Mouse (Mus musculus) olfactory bulb, adult 2 months (tissue): ENCODE measurements around the gene Nrxn2. TPM values are rescaled to one million over a fixed set of nuclear protein-coding genes. Genes with fewer than 3 reads are reported as not detected.

Experiments used
- H3K27ac ChIP-seq: fragments of 200-500 bp; 2 replicates; pipeline ENCODE4 v1.5.1; 2012; ENCODE audit warnings: low read depth, low read length; ENCODE audit not compliant: insufficient read depth
- H3K4me1 ChIP-seq: fragments of 200-500 bp; 2 replicates; pipeline ENCODE4 v1.6.1; 2012; ENCODE audit warnings: low read length; ENCODE audit not compliant: control insufficient read depth, insufficient read depth
- H3K4me3 ChIP-seq: fragments of 200-500 bp; 2 replicates; pipeline ENCODE4 v1.5.1; 2012; ENCODE audit warnings: mild to moderate bottlenecking, low read depth, low read length, moderate library complexity; ENCODE audit not compliant: insufficient read depth
- CTCF ChIP-seq: fragments of 200-500 bp; IDR thresholded peaks from 2 replicates; pipeline ENCODE4 v1.5.1; 2012; ENCODE audit warnings: low read depth, mild to moderate bottlenecking, low read length, moderate library complexity; ENCODE audit not compliant: insufficient read depth
- POLR2A ChIP-seq: fragments of 200-500 bp; IDR thresholded peaks from 2 replicates; pipeline ENCODE4 v1.6.1; 2012; ENCODE audit warnings: mild to moderate bottlenecking, low read depth, low read length, moderate library complexity; ENCODE audit not compliant: insufficient read depth
- WGBS: fragments of 180-500 bp; shearing (Covaris S2); methylation state at CpG from one replicate; pipeline ENCODE4 v1.1.7; 2018; 5-methylcytosine and 5-hydroxymethylcytosine counted together
- polyA plus RNA-seq: library from polyadenylated mRNA; stranded (reverse); fragments of >200 nt; gene quantifications from 2 replicates; pipeline ENCODE4 v1.2.4, GENCODE M21; 2012; ENCODE audit warnings: low replicate concordance; ENCODE audit not compliant: missing spikeins, insufficient read depth, insufficient read length

The Nrxn2 gene
- polyA plus RNA-seq, 1 experiment, result 263 TPM

- peak overlapping the region; percentile 93 for H3K4me3 ChIP-seq
- WGBS, result 22% methylated on average over 6 of the region's 6 CpGs
- no peak for TF ChIP-seq CTCF
- TF ChIP-seq POLR2A, result no peak
- H3K27ac ChIP-seq, result peak overlapping the region; percentile 18
- H3K4me1 ChIP-seq, result peaks cover 51% of the 10 kb centered on the region
These were observed 81.5 kb downstream of the Nrxn2 start for GRCm38 (mm10) chr19:6499860-6500635.

DNA sequence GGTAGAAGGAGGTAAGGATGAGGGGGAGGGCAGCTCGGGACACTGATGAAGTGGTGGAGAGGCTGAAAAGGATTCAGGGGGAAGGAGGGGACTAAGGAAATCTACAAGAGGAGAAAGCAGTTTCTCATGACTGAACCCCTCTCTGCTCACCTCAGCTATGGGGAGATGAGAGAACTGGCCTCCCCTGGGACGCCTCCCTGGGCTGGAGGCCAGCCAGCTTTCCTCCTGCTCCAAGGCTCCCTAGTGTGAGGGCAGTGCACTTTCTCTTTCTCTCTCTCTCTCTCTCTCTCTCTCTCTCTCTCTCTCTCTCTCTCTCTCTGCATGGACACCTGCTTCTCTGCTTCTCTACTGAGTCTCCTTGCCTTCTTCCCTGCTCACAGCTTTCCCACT is 82.1 kb downstream of the Nrxn2 start:
- Histone ChIP-seq H3K4me3 (peak overlapping the region; percentile 93), H3K27ac (peak overlapping the region; percentile 18; the same call in 1 of the 2 replicates), H3K4me1 (peaks cover 52% of the 10 kb centered on the region)
- TF ChIP-seq CTCF (no peak), POLR2A (no peak)
- WGBS, result 8% methylated on average over 2 of the region's 2 CpGs

- Histone ChIP-seq H3K27ac (peak overlapping the region; percentile 92), H3K4me3 (peak overlapping the region; percentile 54), H3K4me1 (peaks cover 57% of the 10 kb centered on the region)
- under 1% methylated on average over 25 of the region's 25 CpGs for WGBS
- TF ChIP-seq CTCF (no peak), POLR2A (peak; percentile 34; the same call in 1 of the 2 replicates)
These were observed 83.6 kb downstream of the Nrxn2 start for GRCm38 (mm10) chr19:6502035-6502541.

- TF ChIP-seq POLR2A, result no peak
- TF ChIP-seq CTCF, result no peak
- WGBS, result 4% methylated on average over 20 of the region's 20 CpGs
- Histone ChIP-seq H3K4me1 (peaks cover 63% of the 10 kb centered on the region), H3K27ac (peak overlapping the region; percentile 92), H3K4me3 (peak overlapping the region; percentile 54)
These were observed 84.2 kb downstream of the Nrxn2 start for GRCm38 (mm10) chr19:6502543-6503319.

GRCm38 (mm10) chr19:6503926-6504655 is 85.6 kb downstream of the Nrxn2 start:
- Histone ChIP-seq H3K4me1 (peaks cover 72% of the 10 kb centered on the region), H3K4me3 (peak overlapping the region; percentile 12), H3K27ac (peak overlapping the region; percentile 92)
- WGBS, result 7% methylated on average over 14 of the region's 16 CpGs
- TF ChIP-seq CTCF, result no peak
- no peak for TF ChIP-seq POLR2A

DNA sequence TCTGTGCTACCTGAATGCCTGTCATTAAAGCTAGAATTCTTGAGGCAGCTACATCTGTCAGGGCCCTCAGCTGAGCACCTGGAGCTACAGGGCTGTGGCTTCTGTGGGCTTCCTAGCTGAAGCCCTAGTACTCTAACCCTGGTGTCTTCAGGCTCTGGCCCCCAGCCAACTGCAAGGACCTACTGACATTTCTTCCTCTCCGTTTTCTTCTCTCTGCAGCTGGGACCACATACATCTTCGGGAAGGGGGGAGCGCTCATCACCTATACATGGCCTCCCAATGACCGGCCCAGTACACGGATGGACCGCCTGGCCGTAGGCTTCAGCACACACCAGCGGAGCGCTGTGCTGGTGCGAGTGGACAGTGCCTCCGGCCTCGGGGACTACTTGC is 86.1 kb downstream of the Nrxn2 start:
- TF ChIP-seq CTCF (no peak), POLR2A (no peak)
- no peak overlapping the region for H3K4me3 ChIP-seq
- peak overlapping the region; percentile 92 for H3K27ac ChIP-seq
- 74% methylated on average over 12 of the region's 12 CpGs for WGBS
- H3K4me1 ChIP-seq, result peaks cover 77% of the 10 kb centered on the region

- Histone ChIP-seq H3K27ac (peak overlapping the region; percentile 38), H3K4me3 (no peak overlapping the region), H3K4me1 (peaks cover 84% of the 10 kb centered on the region)
- 11% methylated on average over 10 of the region's 10 CpGs for WGBS
- no peak for TF ChIP-seq POLR2A
- no peak for TF ChIP-seq CTCF
These were observed 88.9 kb downstream of the Nrxn2 start for GRCm38 (mm10) chr19:6507393-6507792.

GRCm38 (mm10) chr19:6509881-6510280 is 91.3 kb downstream of the Nrxn2 start:
- no peak overlapping the region for H3K4me3 ChIP-seq
- WGBS, result 73% methylated on average over 10 of the region's 10 CpGs
- peak overlapping the region; percentile 5; the same call in 1 of the 2 replicates for H3K27ac ChIP-seq
- H3K4me1 ChIP-seq, result peaks cover 77% of the 10 kb centered on the region
- TF ChIP-seq CTCF, result no peak
- no peak for TF ChIP-seq POLR2A

GRCm38 (mm10) chr19:6510546-6510945 is 92.0 kb downstream of the Nrxn2 start:
- no peak overlapping the region for H3K4me3 ChIP-seq
- H3K4me1 ChIP-seq, result peaks cover 76% of the 10 kb centered on the region
- H3K27ac ChIP-seq, result peak overlapping the region; percentile 5; the same call in 1 of the 2 replicates
- TF ChIP-seq POLR2A, result no peak
- no peak for TF ChIP-seq CTCF
- 40% methylated on average over 2 of the region's 2 CpGs for WGBS
